Mouse (Mus musculus) lung, adult 2 months (tissue): ENCODE results near the gene Rbbp8nl. TPM values are rescaled to one million over a fixed set of nuclear protein-coding genes. Genes with fewer than 3 reads are reported as not detected.

Experiments
- DNase-seq: peaks from one replicate; pipeline ENCODE4 v3.0.0; 2022
- H3K4me1 ChIP-seq: fragments of 200-500 bp; 2 replicates; pipeline ENCODE4 v1.6.1; 2011; ENCODE audit warnings: low read length; ENCODE audit not compliant: control insufficient read depth, insufficient read depth
- H3K4me3 ChIP-seq: fragments of 200-500 bp; replicated peaks from 2 replicates; pipeline ENCODE3; 2011; ENCODE audit warnings: low read depth, mild to moderate bottlenecking, control low read depth, low read length; ENCODE audit errors: extremely low read depth
- CTCF ChIP-seq: fragments of 200-500 bp; IDR thresholded peaks from 2 replicates; pipeline ENCODE4 v1.5.1; 2011; ENCODE audit warnings: mild to moderate bottlenecking, low read length, control low read depth; ENCODE audit not compliant: insufficient read depth
- POLR2A ChIP-seq: fragments of 200-500 bp; IDR thresholded peaks from 2 replicates; pipeline ENCODE4 v1.6.1; 2011; ENCODE audit warnings: low read depth, mild to moderate bottlenecking, control low read depth, low read length, borderline replicate concordance; ENCODE audit errors: extremely low read depth
- WGBS: fragments of 180-500 bp; shearing (Covaris S2); methylation state at CpG from one replicate; pipeline ENCODE4 v1.1.7; 2018; 5-methylcytosine and 5-hydroxymethylcytosine counted together
- polyA plus RNA-seq: library from polyadenylated mRNA; depleted of rRNA; stranded (reverse); fragments of >200 nt; gene quantifications from 2 replicates; pipeline ENCODE4 v1.2.3, GENCODE M21; 2012

Rbbp8nl gene
- polyA plus RNA-seq, 1 experiment: 2.3 TPM

DNA sequence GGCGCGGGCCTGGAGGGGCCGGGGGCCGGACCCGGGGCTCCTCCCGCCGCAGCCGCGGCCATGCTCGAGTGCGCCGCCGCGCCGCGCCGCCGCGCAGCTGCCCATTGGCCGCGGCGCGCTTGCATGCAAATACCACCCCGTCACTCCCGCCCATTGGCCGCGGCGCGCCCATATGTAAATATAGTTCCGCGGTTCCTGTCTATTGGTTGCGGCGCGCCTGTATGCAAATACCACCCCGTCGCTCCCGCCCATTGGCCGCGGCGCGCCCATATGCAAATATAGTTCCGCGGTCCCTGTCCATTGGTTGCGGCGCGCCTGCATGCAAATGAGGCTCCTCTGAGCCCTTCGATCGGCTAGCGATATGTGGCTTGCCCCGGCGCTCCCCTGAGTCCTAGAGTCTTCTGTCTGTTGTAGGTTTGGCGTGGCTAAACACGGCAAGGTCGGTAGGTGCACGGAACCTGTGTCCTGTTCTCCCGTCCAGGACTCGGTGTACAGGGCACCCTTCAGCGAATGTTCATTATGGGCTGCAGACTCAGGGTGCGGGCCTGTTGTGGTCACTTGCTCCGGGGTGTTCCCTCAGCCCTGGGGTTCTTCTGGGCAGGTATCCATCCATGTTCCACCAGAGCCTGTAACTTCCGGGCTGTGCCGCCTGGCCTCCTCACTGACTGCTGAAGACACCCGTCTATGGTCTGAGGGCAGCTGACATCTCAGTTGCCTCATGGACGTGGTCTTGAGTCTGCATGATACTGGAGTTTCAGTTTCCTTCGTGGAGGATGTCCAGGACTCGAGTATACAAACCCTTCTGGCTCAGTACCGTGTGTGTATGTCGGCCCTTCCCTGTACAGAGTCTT, 16.1 kb downstream of the Rbbp8nl start, which contains the start of gene Cables2:
Cables2 (minus strand) TSS at position 103 of the 851 bp plus-strand sequence.
- peak; percentile 84 for DNase-seq
- H3K4me1 ChIP-seq: peaks cover 37% of the 10 kb centered on the region
- TF ChIP-seq POLR2A: peak; percentile 17; the same call in 1 of the 2 replicates
- no peak for TF ChIP-seq CTCF
- H3K4me3 ChIP-seq: peak within 1 kb of the TSS; percentile 71
- 7% methylated on average over 68 of the region's 68 CpGs for WGBS

DNA sequence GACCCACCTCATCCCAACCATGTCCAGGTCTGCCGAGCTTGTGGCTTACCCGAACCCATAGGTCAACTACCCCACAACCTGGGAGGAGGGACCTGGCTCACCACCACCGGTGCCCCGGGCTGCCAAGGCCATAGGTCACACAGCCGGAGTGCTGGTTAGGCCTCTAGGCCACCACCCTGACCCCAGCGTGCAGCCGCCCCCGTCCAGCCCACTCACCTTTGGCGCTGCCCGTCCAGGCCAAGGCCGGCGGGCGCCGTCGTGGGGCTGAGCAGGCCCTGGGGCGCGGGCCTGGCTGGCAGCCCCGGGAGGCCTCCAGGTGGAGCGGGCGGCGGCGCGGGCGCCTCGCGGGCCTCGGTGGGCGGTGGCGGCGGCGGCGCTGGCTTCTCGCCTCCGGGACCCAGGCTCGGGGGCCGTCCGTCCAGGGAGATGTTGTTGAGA, 16.8 kb downstream of the Rbbp8nl start:
- DNase-seq: no peak
- Histone ChIP-seq H3K4me3 (peak overlapping the region; percentile 59), H3K4me1 (peaks cover 37% of the 10 kb centered on the region)
- WGBS: 2% methylated on average over 36 of the region's 37 CpGs
- TF ChIP-seq CTCF: no peak

DNA sequence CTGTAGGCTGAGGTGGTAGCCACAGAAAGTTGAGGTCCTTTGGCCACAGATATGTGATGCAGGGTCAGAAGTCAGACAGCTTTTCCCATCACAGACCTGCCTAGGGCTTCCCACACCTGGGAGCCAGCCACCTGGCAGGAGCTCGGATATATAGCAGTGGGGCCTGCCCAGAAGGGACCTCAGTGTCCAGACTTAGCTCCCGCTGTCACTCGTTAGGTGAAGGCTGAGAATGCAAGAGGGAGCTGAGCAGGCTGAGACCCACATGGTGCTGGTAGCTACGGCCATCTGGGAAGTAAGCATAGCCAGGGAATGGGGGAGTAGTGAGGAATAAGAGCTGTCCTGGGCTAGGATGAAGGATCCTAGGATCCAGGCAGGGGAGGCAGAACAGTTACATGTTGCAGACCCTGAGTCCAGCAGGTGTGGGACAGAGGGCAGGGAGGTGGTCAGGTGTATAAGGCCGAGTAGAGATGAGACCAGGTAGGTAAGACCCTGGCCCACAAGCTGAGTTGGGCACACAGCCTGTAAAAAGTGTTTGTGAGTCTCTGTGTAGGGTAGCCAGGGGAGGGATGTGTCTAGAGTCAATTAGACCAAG, 17.8 kb downstream of the Rbbp8nl start:
- DNase-seq: no peak
- 65% methylated on average over 5 of the region's 5 CpGs for WGBS
- no peak for TF ChIP-seq CTCF
- no peak for TF ChIP-seq POLR2A
- Histone ChIP-seq H3K4me3 (no peak overlapping the region), H3K4me1 (peaks cover 35% of the 10 kb centered on the region)

DNA sequence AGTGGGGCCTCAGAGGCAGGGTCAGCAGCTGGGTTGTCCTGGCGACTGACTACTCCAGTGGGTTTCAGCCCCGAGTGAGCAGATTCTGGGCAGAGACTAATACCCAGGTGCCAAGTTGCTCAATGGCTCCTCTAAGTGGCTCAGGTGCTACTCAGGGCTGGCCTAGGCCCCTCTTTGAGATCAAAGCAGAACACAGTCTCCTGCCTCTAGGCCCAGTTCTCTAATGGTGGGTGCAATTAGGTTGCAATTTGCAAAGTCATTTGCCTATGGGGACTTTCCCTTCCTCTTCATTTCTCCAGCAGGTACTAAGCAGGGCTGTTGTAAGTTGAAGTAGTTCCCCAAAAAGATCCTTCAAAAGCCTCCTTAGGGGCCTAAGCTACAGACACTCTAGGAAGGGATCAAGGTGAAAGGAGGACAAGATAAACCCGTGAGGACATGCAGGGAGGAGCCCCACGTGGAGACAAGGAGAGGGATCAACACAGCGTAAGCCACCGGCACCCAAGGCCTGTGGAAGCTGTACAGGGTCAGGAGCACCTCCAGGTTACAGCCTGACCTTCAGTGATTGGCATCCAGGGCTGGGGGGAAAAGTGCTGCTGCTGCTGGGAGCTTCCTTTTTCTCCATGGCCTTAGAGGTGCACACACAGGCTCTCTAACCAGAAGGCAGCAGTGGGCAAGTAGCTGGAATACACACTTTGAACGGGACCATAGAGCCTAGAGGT, 19.0 kb downstream of the Rbbp8nl start:
- DNase-seq: no peak
- Histone ChIP-seq H3K4me3 (no peak overlapping the region), H3K4me1 (peaks cover 26% of the 10 kb centered on the region)
- no peak for TF ChIP-seq POLR2A
- TF ChIP-seq CTCF: no peak
- 66% methylated on average over 7 of the region's 7 CpGs for WGBS

DNA sequence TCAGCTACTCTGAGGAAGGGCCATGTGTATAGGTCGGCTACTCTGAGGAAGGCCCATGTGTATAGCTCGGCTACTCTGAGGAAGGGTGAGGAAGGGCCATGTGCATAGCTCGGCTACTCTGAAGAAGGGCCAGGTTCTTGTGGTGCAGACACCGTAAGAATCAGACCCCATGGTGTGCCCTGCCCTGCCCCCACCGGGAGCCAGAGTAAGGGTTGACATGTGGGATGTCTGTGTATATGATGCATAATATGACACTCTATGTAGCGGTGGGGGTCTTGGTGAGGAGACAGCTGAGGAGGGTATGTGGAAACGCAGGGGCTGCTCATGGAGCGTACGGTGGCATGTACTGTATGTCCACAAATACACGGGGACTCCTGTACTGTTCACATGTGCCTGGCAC, 20.4 kb downstream of the Rbbp8nl start:
- WGBS: 92% methylated on average over 10 of the region's 10 CpGs
- no peak for DNase-seq
- Histone ChIP-seq H3K4me3 (no peak overlapping the region), H3K4me1 (peaks cover 26% of the 10 kb centered on the region)
- TF ChIP-seq POLR2A (no peak), CTCF (no peak)

DNA sequence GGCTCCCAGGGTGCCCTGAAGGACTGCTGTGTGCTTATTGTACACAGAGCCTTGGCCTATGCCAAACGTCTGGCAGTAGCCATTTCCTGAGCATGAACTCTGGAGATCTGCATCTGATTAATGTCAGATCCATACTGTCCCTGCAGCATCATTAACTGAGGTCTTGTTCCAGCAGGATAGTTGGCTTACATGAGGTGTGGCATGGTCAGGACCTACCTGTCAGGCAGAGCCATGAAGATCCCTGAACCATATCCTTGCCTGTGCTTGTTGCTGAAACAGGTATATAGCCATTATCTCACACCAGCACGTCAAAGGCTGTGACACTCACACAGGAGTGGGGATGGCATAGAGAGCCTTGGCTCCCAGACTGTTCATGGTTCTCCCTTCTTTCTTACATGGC, 21.7 kb downstream of the Rbbp8nl start:
- no peak for TF ChIP-seq POLR2A
- TF ChIP-seq CTCF: no peak
- no peak for DNase-seq
- WGBS: 57% methylated on average over 2 of the region's 2 CpGs
- no peak overlapping the region for H3K4me3 ChIP-seq
- H3K4me1 ChIP-seq: peaks cover 23% of the 10 kb centered on the region

DNA sequence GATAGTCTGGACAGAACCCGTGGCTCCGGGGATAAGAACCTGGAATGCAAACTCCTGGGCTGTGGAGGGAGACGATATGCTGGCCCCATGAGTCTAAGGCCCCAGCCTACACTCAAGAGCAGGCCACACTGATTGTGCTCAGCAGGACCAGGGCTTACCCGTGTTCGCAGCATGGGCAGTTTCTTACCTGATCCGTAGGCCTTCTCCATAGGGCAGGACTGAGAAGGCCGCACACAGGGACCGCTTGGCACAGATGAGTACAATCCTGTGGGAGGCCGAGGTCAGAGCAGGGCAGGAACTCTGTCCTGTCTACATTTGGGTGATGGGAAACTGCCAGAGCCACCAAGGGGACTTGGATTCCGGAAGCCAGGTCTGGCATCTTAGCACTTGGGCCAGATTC, 26.8 kb downstream of the Rbbp8nl start:
- WGBS: 69% methylated on average over 10 of the region's 10 CpGs
- H3K4me1 ChIP-seq: peaks cover 3% of the 10 kb centered on the region
- no peak overlapping the region for H3K4me3 ChIP-seq
- TF ChIP-seq CTCF: no peak
- no peak for TF ChIP-seq POLR2A
- no peak for DNase-seq

DNA sequence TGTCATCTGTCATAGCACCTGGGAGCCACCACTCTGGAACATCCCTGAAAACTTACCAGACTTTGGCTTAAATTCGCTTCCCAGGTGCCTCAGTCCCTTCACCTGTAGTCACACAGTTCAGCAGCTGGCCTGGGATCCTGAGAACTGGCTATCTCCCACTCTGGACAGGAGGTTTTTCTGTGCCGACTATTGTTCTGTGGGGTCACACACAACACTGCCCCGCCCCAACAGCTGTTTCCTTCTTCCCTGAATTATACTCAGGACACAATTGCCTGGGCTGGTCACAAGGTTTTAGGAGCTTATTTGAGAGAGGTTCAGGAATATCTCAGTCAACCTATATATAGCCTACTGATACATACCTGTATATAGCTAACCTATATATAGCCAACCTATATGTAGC, 27.2 kb downstream of the Rbbp8nl start:
- peaks cover 3% of the 10 kb centered on the region for H3K4me1 ChIP-seq
- no peak for DNase-seq
- TF ChIP-seq POLR2A (no peak), CTCF (no peak)
- WGBS: 46% methylated on average over 3 of the region's 3 CpGs
- no peak overlapping the region for H3K4me3 ChIP-seq

DNA sequence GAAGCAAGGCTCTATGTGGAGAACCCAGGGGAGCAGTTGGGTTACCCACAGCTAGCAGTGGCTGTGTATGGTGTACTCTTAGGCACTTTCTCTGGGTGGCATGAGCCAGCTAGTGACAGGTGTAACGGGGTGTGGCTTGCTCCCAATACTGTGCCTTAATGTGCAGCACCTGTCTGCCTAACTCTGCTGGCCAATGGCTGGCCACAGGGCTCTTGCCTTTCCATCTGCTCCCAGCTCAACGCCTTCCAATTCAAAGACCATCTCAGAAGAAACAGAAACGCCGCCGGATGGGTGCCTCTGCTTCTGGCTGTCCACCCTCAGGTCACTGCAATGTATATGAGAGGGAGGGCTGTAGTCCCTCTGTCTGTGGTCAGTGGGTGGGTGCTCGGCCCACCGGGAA, 27.8 kb downstream of the Rbbp8nl start:
- Histone ChIP-seq H3K4me3 (no peak overlapping the region), H3K4me1 (peaks cover 3% of the 10 kb centered on the region)
- TF ChIP-seq CTCF: no peak
- TF ChIP-seq POLR2A: no peak
- 68% methylated on average over 7 of the region's 7 CpGs for WGBS
- no peak for DNase-seq
